Mouse (Mus musculus) midbrain, embryonic 10.5 days (tissue): ENCODE results near the gene Shank2. TPM values are rescaled to one million over a fixed set of nuclear protein-coding genes. Genes with fewer than 3 reads are reported as not detected.
A peak's percentile ranks its signal among the peaks of the same experiment; 100 is the strongest.

Experiments
- DNase-seq: peaks from one replicate; pipeline ENCODE4 v3.0.0-alpha.2; 2017; ENCODE audit warnings: low spot score
- H3K27ac ChIP-seq: fragments of 300-500 bp; sonication (generic); replicated peaks from 2 replicates; pipeline ENCODE4 v1.5.1; 2016; ENCODE audit warnings: mild to moderate bottlenecking
- H3K27me3 ChIP-seq: fragments of 300-500 bp; sonication (generic); 2 replicates; pipeline ENCODE4 v1.6.1; 2016; ENCODE audit warnings: low read depth, mild to moderate bottlenecking; ENCODE audit not compliant: poor library complexity, severe bottlenecking
- H3K36me3 ChIP-seq: fragments of 300-500 bp; sonication (generic); 2 replicates; pipeline ENCODE4 v1.6.1; 2016; ENCODE audit warnings: mild to moderate bottlenecking, moderate library complexity
- H3K4me1 ChIP-seq: fragments of 300-500 bp; sonication (generic); 2 replicates; pipeline ENCODE4 v1.6.1; 2016
- H3K4me3 ChIP-seq: fragments of 300-500 bp; sonication (generic); 2 replicates; pipeline ENCODE4 v1.5.1; 2016; ENCODE audit warnings: mild to moderate bottlenecking, moderate library complexity
- H3K9me3 ChIP-seq: fragments of 300-500 bp; sonication (generic); replicated peaks from 2 replicates; pipeline ENCODE4 v1.6.1; 2016; ENCODE audit warnings: mild to moderate bottlenecking
- WGBS: fragments of 180-500 bp; shearing (Covaris S2); methylation state at CpG from one replicate; pipeline ENCODE4 v1.1.7; 2016; 5-methylcytosine and 5-hydroxymethylcytosine counted together
- polyA plus RNA-seq: library from polyadenylated mRNA; unstranded; fragments of >200 nt; fragmentation: Nextera tagmentation; extraction: Ambion mirVana; gene quantifications from 2 replicates; pipeline ENCODE4 v1.2.1, GENCODE M21; 2016

The Shank2 gene
- polyA plus RNA-seq, 1 experiment from 2014 or later: 0.91 TPM

DNA sequence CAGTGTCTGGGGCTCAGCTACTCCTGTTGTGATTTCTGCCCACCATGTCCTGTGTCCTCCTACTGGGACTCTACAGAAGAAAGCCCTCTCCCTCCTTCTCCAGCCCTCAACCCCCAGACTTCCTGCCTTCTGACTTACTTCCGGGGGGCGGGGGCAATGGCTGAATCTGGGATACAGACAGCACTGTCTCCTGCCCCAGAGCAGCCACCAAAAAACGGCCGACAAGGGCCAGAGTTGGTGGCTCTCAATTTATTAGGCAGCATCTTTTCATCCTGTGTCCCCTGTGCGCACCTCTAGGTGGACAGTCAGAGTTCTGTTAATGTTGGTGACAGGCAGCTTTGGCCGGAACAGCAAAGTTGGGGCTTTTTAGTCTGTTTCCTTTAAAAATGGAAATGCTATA lies 282.0 kb downstream of the Shank2 start:
- Histone ChIP-seq H3K36me3 (no peaks in the 10 kb centered on the region), H3K27me3 (peaks cover 6% of the 10 kb centered on the region; the same call in 1 of the 2 replicates), H3K4me1 (peaks cover 46% of the 10 kb centered on the region), H3K4me3 (peak overlapping the region; percentile 79), H3K9me3 (no peaks in the 10 kb centered on the region), H3K27ac (peak overlapping the region; percentile 97)
- WGBS: 6% methylated on average over 6 of the region's 6 CpGs
- peak; percentile 55 for DNase-seq

DNA sequence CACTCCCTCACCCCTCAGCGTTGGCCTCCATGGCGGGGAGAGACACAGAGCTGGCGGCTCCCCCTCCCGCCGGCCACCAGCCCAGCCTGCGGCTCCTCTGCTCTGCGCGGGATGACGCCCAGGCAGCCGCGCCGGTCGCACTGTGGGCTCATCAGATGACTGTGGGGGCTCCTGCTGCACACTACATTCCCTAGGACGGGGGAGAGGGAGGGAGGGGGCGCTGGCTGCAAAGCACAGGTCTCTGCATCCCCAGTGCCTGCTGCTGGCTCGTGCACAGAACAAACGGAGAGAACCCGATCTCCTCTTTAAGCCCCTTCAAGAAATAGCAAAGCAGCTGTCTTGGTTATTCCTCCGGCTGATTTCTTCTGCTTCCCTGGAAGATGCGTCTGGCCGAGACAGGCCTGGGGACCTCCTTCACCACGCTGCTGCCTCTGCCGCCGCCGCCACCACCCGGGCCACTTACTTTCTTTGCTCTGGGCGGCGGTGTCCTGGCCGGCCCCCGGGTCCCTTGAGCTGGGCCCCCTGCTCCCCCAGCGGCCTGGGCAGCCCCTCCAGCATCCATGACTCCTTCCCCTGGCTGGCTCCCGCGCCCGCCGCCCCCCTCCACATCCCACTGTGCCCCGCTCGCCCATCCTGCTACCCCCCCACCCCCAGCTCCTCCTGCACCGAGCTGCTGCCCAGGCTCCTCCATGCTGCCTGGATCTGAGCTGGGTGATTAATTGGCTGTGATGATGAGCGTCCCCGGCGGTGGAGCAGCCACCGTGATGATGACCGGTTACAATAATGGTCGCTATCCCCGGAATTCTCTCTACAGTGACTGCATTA lies 282.7 kb downstream of the Shank2 start:
- peaks cover 6% of the 10 kb centered on the region; the same call in 1 of the 2 replicates for H3K27me3 ChIP-seq
- peaks cover 46% of the 10 kb centered on the region for H3K4me1 ChIP-seq
- peak; percentile 78 for DNase-seq
- H3K4me3 ChIP-seq: peak overlapping the region; percentile 79
- peak overlapping the region; percentile 97 for H3K27ac ChIP-seq
- no peaks in the 10 kb centered on the region for H3K9me3 ChIP-seq
- under 1% methylated on average over 44 of the region's 45 CpGs for WGBS
- no peaks in the 10 kb centered on the region for H3K36me3 ChIP-seq

DNA sequence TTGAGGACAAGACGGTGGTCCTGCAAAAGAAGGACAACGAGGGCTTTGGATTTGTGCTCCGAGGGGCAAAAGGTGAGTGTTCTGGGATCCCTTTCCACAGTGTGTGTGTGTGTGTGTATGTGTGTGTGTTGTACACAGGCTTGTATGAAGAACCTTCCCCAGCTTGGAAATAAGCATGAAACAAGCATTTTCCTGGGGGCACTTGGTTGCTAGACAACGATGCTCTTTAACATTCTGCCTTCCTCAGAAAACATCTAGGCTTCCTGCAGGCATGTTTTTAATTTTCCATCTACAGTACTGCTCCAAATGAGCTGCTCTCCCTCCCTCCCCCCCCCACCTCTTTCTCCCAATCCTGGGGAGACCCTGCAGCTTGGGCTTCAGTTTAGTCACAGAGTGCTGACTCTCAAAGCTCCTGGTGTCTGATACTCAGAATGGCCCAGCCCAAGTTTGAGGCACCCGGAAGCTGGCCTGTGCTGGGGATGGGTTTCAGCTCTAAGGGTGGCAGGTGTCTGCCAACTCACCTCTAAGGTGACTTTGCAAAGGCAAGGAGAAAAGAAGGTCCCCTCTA lies 283.4 kb downstream of the Shank2 start:
- DNase-seq: no peak
- no peaks in the 10 kb centered on the region for H3K9me3 ChIP-seq
- peak overlapping the region; percentile 97 for H3K27ac ChIP-seq
- 19% methylated on average over 5 of the region's 5 CpGs for WGBS
- H3K4me1 ChIP-seq: peaks cover 46% of the 10 kb centered on the region
- H3K27me3 ChIP-seq: peaks cover 6% of the 10 kb centered on the region; the same call in 1 of the 2 replicates
- H3K36me3 ChIP-seq: no peaks in the 10 kb centered on the region
- peak overlapping the region; percentile 79 for H3K4me3 ChIP-seq

DNA sequence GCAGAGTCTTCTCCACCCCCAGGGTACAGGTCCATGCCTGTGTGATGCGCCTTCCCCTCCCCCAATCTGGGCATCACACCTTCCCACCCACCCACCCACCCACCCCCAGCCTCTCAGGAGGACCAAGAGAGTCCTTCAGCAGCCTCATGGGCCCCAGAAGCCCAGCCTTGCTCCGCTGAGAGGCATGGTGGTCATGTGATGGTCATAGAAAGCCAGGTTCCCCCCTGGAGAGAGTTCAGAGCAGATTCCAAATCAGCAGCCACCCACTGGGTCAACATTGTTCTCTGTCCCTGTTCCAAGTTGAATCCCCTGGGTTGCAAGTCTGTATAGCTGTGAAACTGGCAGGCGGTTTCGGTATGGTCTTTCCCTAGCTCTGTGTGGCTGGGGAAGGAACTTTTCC lies 284.2 kb downstream of the Shank2 start:
- no peak for DNase-seq
- 75% methylated on average over 4 of the region's 4 CpGs for WGBS
- Histone ChIP-seq H3K27me3 (peaks cover 6% of the 10 kb centered on the region; the same call in 1 of the 2 replicates), H3K4me3 (peak overlapping the region; percentile 79), H3K9me3 (no peaks in the 10 kb centered on the region), H3K4me1 (peaks cover 46% of the 10 kb centered on the region), H3K36me3 (no peaks in the 10 kb centered on the region), H3K27ac (0 out of 2 replicates have a peak overlapping the region, but pooled peaks have one; percentile 97)

DNA sequence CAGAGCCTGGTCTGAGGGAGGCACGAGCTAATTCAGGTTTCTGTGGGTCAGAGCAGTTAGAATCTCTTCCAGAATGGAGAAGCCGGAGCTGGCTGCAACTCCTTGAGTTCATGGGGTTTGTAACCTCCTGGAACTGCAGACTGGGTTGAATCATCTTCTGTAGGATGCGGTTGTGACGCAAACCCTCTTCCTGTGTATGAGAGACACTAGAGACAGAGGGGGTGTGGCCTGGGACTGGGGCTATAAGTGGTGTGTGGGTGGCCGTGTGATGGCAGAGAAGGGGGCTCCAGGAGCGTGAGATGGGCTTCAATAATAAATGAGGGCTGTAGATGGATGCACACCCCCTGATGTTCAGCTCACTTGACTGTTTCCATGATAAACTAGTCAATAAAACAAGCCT lies 286.3 kb downstream of the Shank2 start:
- Histone ChIP-seq H3K27ac (no peak overlapping the region), H3K4me3 (no peak overlapping the region), H3K4me1 (peaks cover 50% of the 10 kb centered on the region), H3K27me3 (peaks cover 6% of the 10 kb centered on the region; the same call in 1 of the 2 replicates), H3K36me3 (no peaks in the 10 kb centered on the region), H3K9me3 (no peaks in the 10 kb centered on the region)
- 79% methylated on average over 6 of the region's 6 CpGs for WGBS
- DNase-seq: no peak

DNA sequence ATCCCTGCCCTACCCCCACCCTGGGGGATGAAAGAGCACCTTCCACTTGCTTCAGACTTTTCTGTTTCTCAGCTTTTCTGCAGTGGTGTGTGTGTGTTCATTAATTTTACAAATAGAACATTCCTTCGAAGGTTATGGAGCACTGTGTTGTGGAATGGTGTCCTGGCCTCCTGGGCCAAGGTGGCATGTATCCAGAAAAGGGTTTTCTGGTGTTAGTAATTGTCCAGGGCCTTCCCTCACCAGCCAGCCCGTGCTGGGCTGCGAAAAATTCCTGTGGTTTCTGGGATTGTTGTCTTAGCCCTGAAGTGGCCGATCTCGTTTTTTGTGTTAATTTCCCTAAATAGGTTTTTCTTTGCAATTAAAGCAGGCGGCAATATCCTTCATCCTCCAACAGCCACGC lies 289.8 kb downstream of the Shank2 start:
- Histone ChIP-seq H3K27me3 (no peaks in the 10 kb centered on the region), H3K27ac (no peak overlapping the region)

DNA sequence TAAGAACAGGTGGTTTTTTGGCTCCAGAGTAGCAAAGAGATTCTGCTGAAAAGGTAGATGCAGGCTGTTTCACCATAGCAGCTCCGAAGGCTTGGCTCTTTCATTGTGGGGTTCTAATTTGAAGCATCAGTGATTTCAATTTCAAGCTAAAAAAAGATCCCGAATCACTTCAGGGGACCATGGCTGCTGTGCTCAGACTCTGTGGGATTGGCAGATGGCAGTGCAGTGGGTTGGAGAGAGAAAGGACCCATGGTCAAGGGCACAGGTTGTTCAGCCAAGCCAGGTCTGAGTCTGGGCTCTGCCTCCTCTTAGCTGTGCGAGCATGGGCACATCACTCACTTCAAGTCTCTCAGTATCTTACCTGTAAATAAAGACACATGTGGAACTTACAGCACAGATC lies 291.9 kb downstream of the Shank2 start:
- Histone ChIP-seq H3K9me3 (no peaks in the 10 kb centered on the region), H3K4me1 (0 out of 2 replicates have a peak, but pooled peaks cover 5% of the 10 kb centered on the region), H3K4me3 (no peak overlapping the region), H3K27ac (no peak overlapping the region), H3K36me3 (no peaks in the 10 kb centered on the region), H3K27me3 (no peaks in the 10 kb centered on the region)
- 83% methylated on average over 3 of the region's 3 CpGs for WGBS
- DNase-seq: no peak

More for the DNA sequence above, 289.8 kb downstream of the Shank2 start:
- Histone ChIP-seq H3K36me3 (no peaks in the 10 kb centered on the region), H3K4me3 (no peak overlapping the region), H3K4me1 (peaks cover 16% of the 10 kb centered on the region), H3K9me3 (no peaks in the 10 kb centered on the region)
- DNase-seq: no peak
- 81% methylated on average over 7 of the region's 7 CpGs for WGBS

DNA sequence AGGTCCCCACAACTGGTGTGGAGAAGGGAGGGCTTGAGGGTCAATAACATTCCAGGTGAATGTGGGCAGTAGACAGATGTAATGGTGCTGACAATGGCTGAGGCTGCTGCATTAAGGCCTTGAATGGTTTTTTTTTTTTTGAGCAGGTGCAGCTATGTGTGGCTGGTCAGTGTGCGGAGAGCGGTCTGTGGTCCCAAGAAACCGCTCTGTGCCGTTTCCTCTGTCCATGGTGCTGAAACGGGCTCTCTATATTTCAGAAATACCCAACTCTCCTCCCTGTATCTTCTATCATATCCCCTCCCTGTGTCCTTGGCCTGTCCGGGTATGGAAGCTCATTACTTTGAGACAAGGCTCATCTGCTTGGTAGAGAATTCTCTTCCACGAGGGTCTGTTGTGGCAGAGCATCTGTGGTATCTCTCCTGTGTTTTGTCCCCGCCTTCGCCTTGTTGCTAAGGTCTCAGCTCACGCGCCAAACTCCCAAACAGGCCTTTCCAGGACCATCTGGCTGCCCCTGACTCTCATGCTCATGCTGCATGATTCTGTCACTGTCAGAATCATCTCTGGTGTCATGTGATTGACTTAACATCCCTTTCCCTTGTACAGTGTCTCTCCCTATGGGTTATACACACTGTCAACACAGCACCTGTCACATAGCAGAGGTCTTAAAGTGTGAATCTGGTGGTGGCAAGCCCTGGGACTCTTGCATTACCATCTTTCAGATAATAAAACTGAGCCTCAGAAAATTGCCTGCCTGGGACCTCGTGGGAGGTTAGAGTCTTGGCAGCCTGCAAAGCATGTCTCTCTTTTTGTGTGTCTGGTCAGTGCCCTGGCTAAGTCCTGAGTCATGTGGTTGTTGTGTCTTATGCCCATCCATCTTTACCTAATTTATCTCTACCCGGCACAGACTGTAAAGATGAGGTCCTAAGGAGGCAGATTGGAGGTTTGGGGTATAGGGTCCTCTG lies 292.8 kb downstream of the Shank2 start:
- Histone ChIP-seq H3K4me1 (0 out of 2 replicates have a peak, but pooled peaks cover 5% of the 10 kb centered on the region), H3K4me3 (no peak overlapping the region), H3K27ac (no peak overlapping the region), H3K36me3 (no peaks in the 10 kb centered on the region), H3K9me3 (no peaks in the 10 kb centered on the region), H3K27me3 (no peaks in the 10 kb centered on the region)
- 50% methylated on average over 13 of the region's 13 CpGs for WGBS
- peak; percentile 54 for DNase-seq

DNA sequence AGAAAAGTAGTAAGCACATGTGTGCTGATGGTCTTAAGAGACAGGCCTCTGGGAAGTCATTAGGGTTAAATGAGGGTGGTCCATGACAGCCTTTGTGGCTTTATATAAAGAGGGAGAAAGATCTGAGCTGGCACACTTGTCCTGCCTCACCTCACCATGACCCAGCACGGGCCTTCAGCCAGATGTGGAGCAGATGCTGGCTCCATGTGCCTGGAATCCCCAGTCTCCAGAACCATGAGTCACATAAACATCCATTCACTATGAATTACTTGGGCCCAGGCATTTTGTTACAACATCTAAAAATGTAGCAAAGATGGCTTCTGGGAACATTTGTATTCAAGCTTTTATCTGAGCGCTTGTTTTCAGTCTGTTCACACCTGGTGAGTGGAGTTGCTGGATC lies 297.6 kb downstream of the Shank2 start:
- Histone ChIP-seq H3K4me3 (no peak overlapping the region), H3K4me1 (no peaks in the 10 kb centered on the region), H3K9me3 (no peaks in the 10 kb centered on the region), H3K36me3 (no peaks in the 10 kb centered on the region), H3K27ac (no peak overlapping the region), H3K27me3 (no peaks in the 10 kb centered on the region)
- no peak for DNase-seq
- 87% methylated on average over 2 of the region's 2 CpGs for WGBS

DNA sequence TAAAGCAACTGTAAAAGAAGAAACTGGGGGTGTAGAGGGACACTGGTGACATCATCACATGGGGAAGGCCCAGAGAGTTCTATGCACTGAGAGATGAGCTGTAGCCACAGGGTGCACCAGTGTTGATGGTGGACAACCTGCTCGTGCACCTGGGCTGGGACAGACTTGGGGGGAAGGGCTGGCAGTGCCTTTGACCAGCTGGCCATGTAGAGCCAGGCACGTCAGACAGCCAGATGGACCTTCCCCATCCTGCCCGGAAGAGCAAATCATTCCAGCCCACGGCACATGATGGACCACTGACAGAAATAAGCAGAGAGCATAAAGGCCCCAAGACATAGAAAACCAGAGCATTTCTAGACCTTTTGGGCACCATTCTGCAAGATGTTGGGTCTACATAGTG lies 299.9 kb downstream of the Shank2 start:
- H3K4me1 ChIP-seq: no peaks in the 10 kb centered on the region; the same call in 1 of the 2 replicates
- no peaks in the 10 kb centered on the region for H3K27me3 ChIP-seq
- no peaks in the 10 kb centered on the region for H3K9me3 ChIP-seq
- no peak for DNase-seq
- no peak overlapping the region for H3K27ac ChIP-seq
- WGBS: 87% methylated on average over 4 of the region's 4 CpGs
- no peak overlapping the region for H3K4me3 ChIP-seq
- no peaks in the 10 kb centered on the region for H3K36me3 ChIP-seq

DNA sequence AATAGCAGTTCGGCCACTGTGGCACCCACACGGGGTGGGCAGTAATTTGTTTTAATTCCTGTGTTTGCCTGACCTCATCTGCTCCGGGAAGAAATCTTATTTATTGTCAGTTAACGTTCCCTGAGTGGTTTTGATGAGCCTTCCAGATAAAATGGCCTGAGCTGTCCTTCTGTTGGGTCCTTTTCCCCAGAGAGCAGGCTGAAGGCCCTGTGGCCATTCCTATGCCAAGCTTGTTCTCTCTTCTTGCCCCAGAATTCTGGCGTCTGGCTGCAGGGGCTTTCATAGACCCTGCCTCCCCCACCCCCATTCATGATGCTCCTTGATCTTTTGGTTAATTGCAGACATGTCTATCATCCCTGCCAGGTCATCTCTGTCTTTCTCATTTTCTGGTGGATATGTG lies 300.8 kb downstream of the Shank2 start:
- H3K27ac ChIP-seq: no peak overlapping the region
- DNase-seq: no peak
- H3K9me3 ChIP-seq: no peaks in the 10 kb centered on the region
- 83% methylated on average over 5 of the region's 5 CpGs for WGBS
- no peaks in the 10 kb centered on the region for H3K27me3 ChIP-seq
- H3K4me3 ChIP-seq: no peak overlapping the region
- H3K4me1 ChIP-seq: no peaks in the 10 kb centered on the region; the same call in 1 of the 2 replicates
- H3K36me3 ChIP-seq: no peaks in the 10 kb centered on the region

DNA sequence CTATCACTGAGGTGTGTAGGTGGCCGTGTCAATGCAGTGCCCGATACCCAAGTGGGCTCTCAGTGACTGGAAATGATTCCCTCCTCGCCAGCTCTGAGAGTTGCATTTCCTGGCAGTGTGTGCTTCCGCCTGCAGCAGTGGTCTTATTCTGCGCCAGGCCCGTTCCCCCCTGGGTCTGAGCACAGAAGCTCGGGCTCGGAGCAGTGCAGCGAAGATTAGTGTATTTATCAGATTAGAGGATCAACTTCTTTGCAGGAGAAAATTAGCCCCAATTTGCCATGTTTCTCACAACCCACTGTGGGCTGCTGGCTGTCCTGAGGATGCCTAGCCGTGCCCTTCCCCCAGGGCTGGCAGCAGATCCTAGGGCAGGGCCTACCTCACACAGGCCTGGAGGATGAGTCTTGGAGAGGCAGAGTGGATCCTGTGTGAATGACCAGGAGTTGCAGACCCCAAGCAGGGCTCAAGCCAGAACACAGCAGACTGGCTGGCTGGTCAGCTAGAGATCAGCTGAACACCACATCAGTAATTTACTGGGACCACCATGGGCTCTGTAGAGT lies 306.2 kb downstream of the Shank2 start:
- Histone ChIP-seq H3K27ac (no peak overlapping the region; the same call in 1 of the 2 replicates), H3K27me3 (no peaks in the 10 kb centered on the region), H3K4me1 (peaks cover 5% of the 10 kb centered on the region; the same call in 1 of the 2 replicates), H3K9me3 (no peaks in the 10 kb centered on the region), H3K36me3 (no peaks in the 10 kb centered on the region), H3K4me3 (no peak overlapping the region)
- no peak for DNase-seq
- WGBS: 77% methylated on average over 10 of the region's 10 CpGs
